Mouse (Mus musculus): Measurements from ENCODE around the gene 1700016C15Rik. TPM values are rescaled to one million over a fixed set of nuclear protein-coding genes. Genes with fewer than 3 reads are reported as not detected.

1700016C15Rik gene
- polyA plus RNA-seq (2014; fragmentation: Nextera tagmentation; extraction: Ambion mirVana), result 0.38 TPM in 1 of 2 replicates, not detected in the other

DNA sequence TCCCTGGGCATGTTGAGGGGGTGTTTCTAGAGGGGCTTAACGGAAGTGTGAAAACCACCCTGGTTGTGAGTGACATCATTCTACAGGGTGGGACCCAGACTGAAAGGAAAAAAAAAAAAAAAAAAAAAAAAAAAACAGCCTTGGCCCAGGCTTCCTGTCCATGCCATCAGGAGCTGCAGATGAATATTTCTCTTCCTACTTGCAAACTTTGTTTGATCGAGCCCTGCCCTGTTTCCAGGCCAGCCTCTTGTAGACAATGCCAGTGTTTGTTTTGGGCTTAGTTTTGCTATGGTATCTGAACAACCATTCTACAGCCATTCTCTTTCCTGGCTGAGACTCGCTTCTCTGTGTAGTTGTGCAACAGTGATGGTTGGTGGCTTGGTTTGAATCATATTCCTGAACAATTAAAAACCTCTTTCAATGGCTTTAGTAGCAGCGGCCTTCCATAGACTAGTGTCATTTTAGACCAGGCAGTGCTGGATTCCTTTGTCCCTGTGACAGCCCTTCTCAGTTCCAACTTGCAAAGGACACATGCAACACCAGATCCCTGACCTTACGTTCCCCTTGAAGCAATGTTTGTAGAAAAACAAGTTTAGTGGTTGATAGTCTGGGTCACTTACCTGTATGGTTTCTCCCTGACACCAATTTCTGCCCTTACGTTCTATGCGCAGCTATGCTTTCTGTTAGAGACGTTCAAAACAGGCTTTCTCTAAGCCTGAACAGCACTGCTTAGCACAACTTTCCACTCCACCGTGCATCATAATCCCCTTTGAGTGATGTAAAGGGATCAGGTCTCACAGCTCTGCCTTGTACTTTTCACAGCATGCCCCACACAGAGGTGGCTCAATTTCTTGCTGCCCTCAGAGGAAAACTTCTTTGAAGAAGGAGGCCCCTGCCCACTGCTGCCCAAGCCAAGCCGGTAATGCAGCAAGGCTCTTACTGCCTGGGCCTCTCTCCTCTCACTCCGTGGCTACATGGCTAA lies at the start of gene 1700016C15Rik:
Gene 1700016C15Rik, plus strand, starts transcription at position 772 of the 982 bp plus-strand sequence.
- Histone ChIP-seq H3K27me3 (ENCODE audit: control insufficient read depth, insufficient read depth, low read length) (no peaks in the 10 kb centered on the region), H3K36me3 (ENCODE audit: control insufficient read depth, insufficient read depth, low read length) (no peaks in the 10 kb centered on the region), H3K4me1 (ENCODE audit: control insufficient read depth, insufficient read depth, low read length) (0 out of 2 replicates have a peak, but pooled peaks cover 4% of the 10 kb centered on the region), H3K4me3 (replicated peaks; ENCODE audit: low read depth, low read length) (no peak within 1 kb of the TSS), H3K27ac (replicated peaks; ENCODE audit: low read depth, low read length) (no peak within 1 kb of the TSS), H3K9ac (replicated peaks; ENCODE audit: low read length) (no peak within 1 kb of the TSS), H3K9me3 (ENCODE audit: control insufficient read depth, low read length) (no peaks in the 10 kb centered on the region), H3K4me2 (ENCODE audit: low read length) (no peak within 1 kb of the TSS)
- 29% methylated on average over 11 of the region's 11 CpGs for WGBS
- ATAC-seq (ENCODE audit: low FRiP score, low TSS enrichment) (no peak), DNase-seq (peak; percentile 39)

DNA sequence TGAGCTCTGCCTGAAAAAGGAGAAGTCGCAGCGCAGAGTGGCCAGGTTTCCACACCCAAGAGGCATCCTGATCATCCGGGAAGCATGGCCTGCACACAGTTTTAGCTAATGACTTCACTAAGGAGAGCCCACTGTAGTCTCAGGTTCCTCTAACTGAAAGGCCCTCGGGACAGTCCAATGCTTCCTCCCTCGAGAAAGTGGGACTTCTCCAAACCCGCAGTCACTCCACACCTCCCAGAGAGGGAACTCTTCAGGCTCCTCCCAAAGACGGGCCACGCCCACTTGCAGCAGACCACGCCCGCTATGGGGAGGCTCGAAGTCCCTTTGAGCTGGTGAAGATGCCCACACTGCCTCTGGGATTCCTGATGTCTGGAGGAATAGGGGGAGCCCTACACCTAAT lies 48.4 kb upstream of the 1700016C15Rik start:
- Histone ChIP-seq H3K27ac (replicated peaks; ENCODE audit: low read depth, low read length) (no peak overlapping the region), H3K36me3 (ENCODE audit: control insufficient read depth, insufficient read depth, low read length) (no peaks in the 10 kb centered on the region), H3K4me1 (ENCODE audit: control insufficient read depth, insufficient read depth, low read length) (0 out of 2 replicates have a peak, but pooled peaks cover 11% of the 10 kb centered on the region), H3K27me3 (ENCODE audit: control insufficient read depth, insufficient read depth, low read length) (no peaks in the 10 kb centered on the region), H3K4me3 (replicated peaks; ENCODE audit: low read depth, low read length) (no peak overlapping the region), H3K4me2 (ENCODE audit: low read length) (no peak overlapping the region), H3K9me3 (ENCODE audit: control insufficient read depth, low read length) (no peaks in the 10 kb centered on the region), H3K9ac (replicated peaks; ENCODE audit: low read length) (no peak overlapping the region)
- no peak for ATAC-seq (ENCODE audit: low FRiP score, low TSS enrichment)
- WGBS, result 84% methylated on average over 11 of the region's 11 CpGs
- DNase-seq, result no peak

DNA sequence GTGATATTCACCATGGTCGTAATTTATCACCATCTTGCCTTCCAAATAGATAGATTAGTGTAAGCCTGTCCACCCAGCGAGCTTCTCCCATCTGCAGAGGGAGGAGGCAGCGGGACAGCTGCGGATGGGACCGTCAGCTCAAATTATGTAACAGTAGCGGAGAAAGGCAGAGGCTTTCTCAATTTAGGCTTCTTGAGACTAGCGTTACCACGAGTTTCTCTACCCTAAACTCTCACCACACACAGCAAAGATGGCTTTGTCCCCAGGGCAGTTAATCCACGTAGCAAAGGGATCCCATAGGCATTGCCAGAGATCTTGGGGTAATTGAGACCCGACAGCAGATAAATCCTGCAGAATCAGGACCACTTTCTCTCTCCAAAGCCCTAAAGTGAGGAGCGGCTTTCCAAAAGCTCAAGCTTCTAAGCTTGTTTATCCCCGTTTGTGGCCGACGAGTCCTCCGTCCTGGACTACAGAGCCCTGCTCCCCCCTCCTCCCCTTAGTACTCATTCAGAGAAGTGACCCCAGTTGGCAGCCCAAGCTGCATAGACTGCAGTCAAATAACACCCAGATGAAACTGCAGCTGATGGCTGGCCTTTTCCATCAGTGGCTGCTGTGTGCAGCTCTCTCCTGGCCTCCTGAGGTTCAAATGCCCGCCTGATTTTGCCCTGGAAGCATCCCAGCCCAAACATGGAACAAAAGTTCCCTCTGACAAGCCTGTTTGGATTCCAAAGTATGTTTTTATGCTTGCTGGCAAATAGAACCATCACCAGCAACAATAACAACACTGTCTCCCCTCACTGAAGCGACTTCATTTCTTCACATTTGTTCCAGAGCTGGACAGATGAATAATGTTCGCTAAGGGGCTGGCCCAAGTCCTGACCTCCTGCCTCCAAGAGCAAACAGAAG lies 45.4 kb upstream of the 1700016C15Rik start:
- no peaks in the 10 kb centered on the region for H3K9me3 ChIP-seq (ENCODE audit: control insufficient read depth, low read length)
- 0 out of 2 replicates have a peak, but pooled peaks cover 11% of the 10 kb centered on the region for H3K4me1 ChIP-seq (ENCODE audit: control insufficient read depth, insufficient read depth, low read length)
- H3K27ac ChIP-seq (replicated peaks; ENCODE audit: low read depth, low read length), result no peak overlapping the region
- ATAC-seq (ENCODE audit: low FRiP score, low TSS enrichment) (no peak), DNase-seq (peak; percentile 47)
- H3K9ac ChIP-seq (replicated peaks; ENCODE audit: low read length), result peak overlapping the region; percentile 29; the same call in 1 of the 2 replicates
- H3K27me3 ChIP-seq (ENCODE audit: control insufficient read depth, insufficient read depth, low read length), result no peaks in the 10 kb centered on the region
- WGBS, result 25% methylated on average over 18 of the region's 18 CpGs
- peak overlapping the region; percentile 42 for H3K4me2 ChIP-seq (ENCODE audit: low read length)
- H3K36me3 ChIP-seq (ENCODE audit: control insufficient read depth, insufficient read depth, low read length), result no peaks in the 10 kb centered on the region
- no peak overlapping the region for H3K4me3 ChIP-seq (replicated peaks; ENCODE audit: low read depth, low read length)

DNA sequence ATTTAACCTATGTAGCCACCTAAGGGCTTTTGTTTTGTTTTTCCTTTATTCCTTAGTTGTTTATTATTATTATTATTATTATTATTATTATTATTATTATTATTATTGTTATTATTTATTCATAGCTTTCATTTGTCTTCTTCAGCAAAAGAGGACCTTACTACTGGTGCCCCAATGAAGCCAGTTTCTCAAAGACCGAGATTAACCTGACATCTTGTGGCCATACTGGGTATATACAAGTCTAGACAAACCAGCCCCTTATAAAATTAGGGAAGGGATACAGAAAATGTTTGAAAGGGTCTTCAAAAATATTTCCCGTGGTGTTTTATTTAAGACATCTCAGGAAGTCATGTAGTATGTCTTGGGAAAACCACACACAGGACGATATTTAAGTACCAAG lies 44.7 kb upstream of the 1700016C15Rik start:
- no peak for ATAC-seq (ENCODE audit: low FRiP score, low TSS enrichment)
- no peaks in the 10 kb centered on the region for H3K9me3 ChIP-seq (ENCODE audit: control insufficient read depth, low read length)
- 0 out of 2 replicates have a peak, but pooled peaks cover 11% of the 10 kb centered on the region for H3K4me1 ChIP-seq (ENCODE audit: control insufficient read depth, insufficient read depth, low read length)
- no peak overlapping the region for H3K4me2 ChIP-seq (ENCODE audit: low read length)
- H3K27me3 ChIP-seq (ENCODE audit: control insufficient read depth, insufficient read depth, low read length), result no peaks in the 10 kb centered on the region
- no peak overlapping the region for H3K27ac ChIP-seq (replicated peaks; ENCODE audit: low read depth, low read length)
- no peak overlapping the region for H3K4me3 ChIP-seq (replicated peaks; ENCODE audit: low read depth, low read length)
- 15% methylated on average over 3 of the region's 3 CpGs for WGBS
- peak; percentile 88 for DNase-seq
- no peak overlapping the region for H3K9ac ChIP-seq (replicated peaks; ENCODE audit: low read length)
- H3K36me3 ChIP-seq (ENCODE audit: control insufficient read depth, insufficient read depth, low read length), result no peaks in the 10 kb centered on the region

DNA sequence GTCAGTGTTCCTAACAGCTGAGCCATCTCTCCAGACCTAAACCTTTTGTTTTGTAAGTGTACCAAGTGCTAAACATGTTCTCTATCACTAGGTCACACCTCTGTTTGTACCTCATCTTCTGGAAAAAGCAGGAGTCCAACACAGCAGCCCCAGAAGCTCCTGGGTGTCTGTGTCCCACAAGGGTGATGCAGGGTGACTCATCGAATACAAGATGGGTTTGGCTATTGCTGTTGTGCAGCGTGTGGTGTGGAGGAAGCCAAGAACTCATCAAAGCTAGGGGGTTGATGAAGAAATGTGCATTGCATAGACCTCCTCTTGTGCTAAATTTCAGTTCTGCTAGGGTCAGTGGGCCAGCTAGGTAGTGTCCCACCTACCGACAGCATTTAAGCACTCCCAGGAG lies 43.5 kb upstream of the 1700016C15Rik start:
- 0 out of 2 replicates have a peak, but pooled peaks cover 11% of the 10 kb centered on the region for H3K4me1 ChIP-seq (ENCODE audit: control insufficient read depth, insufficient read depth, low read length)
- DNase-seq (no peak), ATAC-seq (ENCODE audit: low FRiP score, low TSS enrichment) (no peak)
- no peak overlapping the region for H3K4me3 ChIP-seq (replicated peaks; ENCODE audit: low read depth, low read length)
- no peak overlapping the region for H3K27ac ChIP-seq (replicated peaks; ENCODE audit: low read depth, low read length)
- H3K27me3 ChIP-seq (ENCODE audit: control insufficient read depth, insufficient read depth, low read length), result no peaks in the 10 kb centered on the region
- no peak overlapping the region for H3K9ac ChIP-seq (replicated peaks; ENCODE audit: low read length)
- 74% methylated on average over 3 of the region's 3 CpGs for WGBS
- no peak overlapping the region for H3K4me2 ChIP-seq (ENCODE audit: low read length)
- H3K36me3 ChIP-seq (ENCODE audit: control insufficient read depth, insufficient read depth, low read length), result no peaks in the 10 kb centered on the region
- H3K9me3 ChIP-seq (ENCODE audit: control insufficient read depth, low read length), result no peaks in the 10 kb centered on the region

DNA sequence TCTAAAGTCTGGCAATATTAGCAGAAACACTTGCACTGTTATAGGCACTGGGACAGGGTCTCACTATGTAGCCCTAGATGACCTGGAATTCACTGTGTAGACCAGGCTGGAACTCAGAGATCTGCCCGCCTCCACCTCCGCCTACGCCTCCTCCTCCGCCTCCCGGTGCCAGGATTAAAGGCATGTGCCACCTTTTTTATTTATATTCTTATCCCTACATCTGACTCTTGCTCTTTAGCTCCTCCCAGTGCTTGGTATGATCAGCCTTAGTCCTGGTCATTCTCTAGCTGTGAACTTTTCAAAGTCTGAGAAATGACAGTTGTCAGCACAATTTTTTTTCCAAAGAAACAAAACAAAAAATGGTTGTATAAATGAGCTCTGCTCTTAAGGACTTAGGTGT lies 42.6 kb upstream of the 1700016C15Rik start:
- Histone ChIP-seq H3K9ac (replicated peaks; ENCODE audit: low read length) (no peak overlapping the region), H3K27ac (replicated peaks; ENCODE audit: low read depth, low read length) (no peak overlapping the region), H3K36me3 (ENCODE audit: control insufficient read depth, insufficient read depth, low read length) (no peaks in the 10 kb centered on the region), H3K4me2 (ENCODE audit: low read length) (no peak overlapping the region), H3K4me1 (ENCODE audit: control insufficient read depth, insufficient read depth, low read length) (0 out of 2 replicates have a peak, but pooled peaks cover 11% of the 10 kb centered on the region), H3K4me3 (replicated peaks; ENCODE audit: low read depth, low read length) (no peak overlapping the region), H3K9me3 (ENCODE audit: control insufficient read depth, low read length) (no peaks in the 10 kb centered on the region), H3K27me3 (ENCODE audit: control insufficient read depth, insufficient read depth, low read length) (no peaks in the 10 kb centered on the region)
- ATAC-seq (ENCODE audit: low FRiP score, low TSS enrichment), result no peak
- no peak for DNase-seq
- WGBS, result 77% methylated on average over 5 of the region's 5 CpGs

DNA sequence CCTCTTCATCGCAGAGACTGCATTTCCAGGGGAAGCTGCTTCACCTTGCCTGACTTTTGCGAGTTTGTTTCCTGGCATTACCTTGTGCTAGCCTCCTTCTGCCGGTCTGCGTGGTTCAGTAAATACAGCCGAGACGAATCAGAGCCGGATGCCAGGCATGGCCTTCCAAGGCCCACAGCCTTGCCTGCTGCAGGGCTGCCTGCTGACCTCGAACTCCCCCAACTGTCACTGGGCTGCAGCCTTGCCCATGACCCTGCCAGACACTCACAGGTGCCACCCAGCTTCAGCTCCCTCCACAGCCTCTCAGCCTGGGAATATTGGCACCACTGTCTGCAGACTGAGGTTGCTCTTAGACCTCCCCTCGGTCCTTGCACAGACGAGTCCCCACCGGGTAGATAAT lies 37.1 kb upstream of the 1700016C15Rik start:
- Histone ChIP-seq H3K36me3 (ENCODE audit: control insufficient read depth, insufficient read depth, low read length) (no peaks in the 10 kb centered on the region), H3K4me3 (replicated peaks; ENCODE audit: low read depth, low read length) (no peak overlapping the region), H3K9ac (replicated peaks; ENCODE audit: low read length) (no peak overlapping the region), H3K27me3 (ENCODE audit: control insufficient read depth, insufficient read depth, low read length) (no peaks in the 10 kb centered on the region), H3K4me1 (ENCODE audit: control insufficient read depth, insufficient read depth, low read length) (no peaks in the 10 kb centered on the region), H3K27ac (replicated peaks; ENCODE audit: low read depth, low read length) (no peak overlapping the region), H3K9me3 (ENCODE audit: control insufficient read depth, low read length) (no peaks in the 10 kb centered on the region), H3K4me2 (ENCODE audit: low read length) (no peak overlapping the region)
- WGBS, result 71% methylated on average over 11 of the region's 11 CpGs
- DNase-seq (no peak), ATAC-seq (ENCODE audit: low FRiP score, low TSS enrichment) (no peak)

DNA sequence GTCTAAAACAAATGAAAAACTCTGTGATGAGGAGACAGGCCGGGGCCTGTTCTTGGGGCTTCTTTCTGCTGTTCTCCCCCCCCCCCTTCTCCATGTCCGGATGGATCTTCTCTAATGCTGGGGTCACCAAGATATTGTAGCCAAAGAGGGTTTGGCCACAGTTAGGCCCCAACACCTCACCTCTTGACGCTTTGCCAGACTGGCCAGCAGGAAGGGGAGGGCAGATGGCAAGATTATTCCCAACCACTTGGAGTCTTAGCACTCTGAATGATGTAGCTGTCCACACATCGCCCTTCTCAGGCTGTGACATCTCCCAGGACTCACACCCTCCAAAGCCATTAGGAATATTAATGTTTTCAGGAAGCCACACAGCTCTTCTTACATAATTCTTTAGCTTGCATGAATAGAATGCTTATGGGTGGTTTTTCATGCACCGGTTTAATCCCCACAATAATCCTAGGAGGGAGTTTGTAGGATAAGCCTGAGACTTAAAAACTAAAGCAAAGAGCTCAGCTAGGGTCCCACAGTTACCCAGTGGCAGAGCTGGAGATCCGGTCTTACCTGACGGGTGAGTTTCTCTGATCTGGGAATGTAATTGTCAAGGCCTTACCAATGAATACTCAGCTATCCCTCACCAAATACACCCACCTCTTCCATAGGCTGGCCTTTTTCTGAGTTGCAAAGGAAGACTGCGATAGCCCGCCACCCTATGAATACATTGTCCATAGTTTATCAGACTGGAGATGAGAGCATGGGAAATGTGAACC lies 35.9 kb upstream of the 1700016C15Rik start:
- WGBS, result 66% methylated on average over 9 of the region's 9 CpGs
- H3K36me3 ChIP-seq (ENCODE audit: control insufficient read depth, insufficient read depth, low read length), result no peaks in the 10 kb centered on the region
- no peak overlapping the region for H3K9ac ChIP-seq (replicated peaks; ENCODE audit: low read length)
- no peak overlapping the region for H3K4me2 ChIP-seq (ENCODE audit: low read length)
- ATAC-seq (ENCODE audit: low FRiP score, low TSS enrichment) (no peak), DNase-seq (no peak)
- no peak overlapping the region for H3K27ac ChIP-seq (replicated peaks; ENCODE audit: low read depth, low read length)
- no peaks in the 10 kb centered on the region for H3K27me3 ChIP-seq (ENCODE audit: control insufficient read depth, insufficient read depth, low read length)
- H3K9me3 ChIP-seq (ENCODE audit: control insufficient read depth, low read length), result no peaks in the 10 kb centered on the region
- no peaks in the 10 kb centered on the region for H3K4me1 ChIP-seq (ENCODE audit: control insufficient read depth, insufficient read depth, low read length)
- no peak overlapping the region for H3K4me3 ChIP-seq (replicated peaks; ENCODE audit: low read depth, low read length)
